Mouse (Mus musculus): Measurements from ENCODE around the gene Dnah2.

DNA sequence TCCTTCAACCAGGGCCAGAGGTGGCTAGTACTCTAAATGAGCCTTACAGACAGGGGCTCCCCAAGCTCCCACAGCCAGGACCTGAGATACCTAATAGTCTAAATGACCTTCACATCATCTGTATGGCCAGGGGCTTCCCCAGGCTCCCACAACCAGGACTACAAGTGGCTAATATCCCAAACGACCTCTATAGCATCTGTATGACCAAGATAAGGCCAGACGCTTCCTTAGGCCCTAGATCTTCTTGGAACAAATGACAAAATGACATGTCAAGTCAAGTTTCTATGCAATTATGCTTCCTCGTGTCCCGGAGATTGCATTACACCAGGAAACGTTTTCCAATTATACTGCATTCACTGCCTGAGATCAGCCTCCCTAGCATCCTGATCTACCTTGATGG is 27.4 kb upstream of the Dnah2 start:
- TF ChIP-seq POLR2A (IDR thresholded peaks at IDR 0.05; ENCODE audit: insufficient read depth, low read depth, low read length) (no peak), CTCF (IDR thresholded peaks at IDR 0.05) (no peak)

Measured in heart, adult 2 months (tissue).